Mouse (Mus musculus): Measurements from ENCODE around the gene Rps18. TPM values are rescaled to one million over a fixed set of nuclear protein-coding genes. Genes with fewer than 3 reads are reported as not detected.

Gene Rps18
- total and polyA plus RNA-seq, 3 experiments: 286 to 1,183 TPM; not detected in 1

DNA sequence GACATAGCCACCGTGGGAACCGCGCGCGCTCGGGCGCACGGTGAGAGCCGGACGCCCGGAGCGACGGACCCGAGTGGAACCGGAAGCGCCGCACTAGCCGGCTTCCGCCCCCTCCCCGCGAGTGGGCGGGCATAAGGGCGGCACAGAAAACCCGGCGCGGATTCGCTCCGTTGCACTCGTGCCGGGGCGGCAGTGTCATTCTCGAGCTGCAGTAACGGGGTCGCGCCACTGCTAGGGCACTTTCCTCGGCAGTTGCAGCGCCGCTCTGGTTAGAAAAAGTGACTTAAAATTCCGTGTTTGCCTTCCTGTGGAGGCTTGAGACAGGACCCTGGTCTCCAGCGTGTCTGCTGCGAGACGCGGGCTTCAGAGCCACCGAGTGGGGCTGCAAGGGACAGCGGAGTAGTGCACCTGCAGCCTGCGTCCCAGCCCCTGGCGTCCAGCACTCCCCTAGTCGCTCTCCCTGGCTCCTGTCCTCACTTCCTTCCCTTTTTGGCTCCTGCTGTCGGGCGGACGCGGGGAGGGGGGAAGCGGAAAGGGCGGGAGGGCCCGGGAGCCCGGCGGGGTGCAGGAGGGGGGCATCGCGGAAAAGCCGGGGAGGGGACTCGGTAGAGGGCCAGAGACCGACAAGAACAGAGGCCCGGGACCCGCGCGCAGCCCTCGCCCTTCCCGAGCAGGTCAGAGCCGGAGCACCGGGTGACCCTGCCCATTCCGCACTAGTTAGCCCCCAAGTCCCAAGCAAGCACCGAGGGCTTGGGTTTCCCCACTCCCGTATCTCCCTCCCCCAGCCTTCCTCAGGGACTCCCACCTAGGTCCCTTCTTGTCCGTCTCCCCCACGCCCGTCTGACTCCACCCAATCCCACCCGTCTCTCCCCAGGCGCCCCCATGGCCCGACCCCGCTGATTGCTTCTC lies 26.2 kb downstream of the Rps18 start, which contains the start of gene Rgl2 (continued):
- TF ChIP-seq GATA1 (IDR thresholded peaks at IDR 0.05; ENCODE audit: low read depth, low read length) (no peak), HCFC1 (IDR thresholded peaks at IDR 0.05; ENCODE audit: low read depth, low read length) (peak; percentile 94), ZKSCAN1 (IDR thresholded peaks at IDR 0.05; ENCODE audit: low read depth, low read length) (no peak), BHLHE40 (IDR thresholded peaks at IDR 0.05; ENCODE audit: borderline replicate concordance, low read depth, low read length) (no peak), USF2 (IDR thresholded peaks at IDR 0.05; ENCODE audit: borderline replicate concordance in 1 of 2, insufficient read depth in 1 of 2, low read depth in 1 of 2, low read length in 2 of 2) (no peak), ZC3H11A (IDR thresholded peaks at IDR 0.05; ENCODE audit: low read depth, low read length) (no peak), CHD2 (IDR thresholded peaks at IDR 0.05; ENCODE audit: low read length) (no peak), TAL1 (IDR thresholded peaks at IDR 0.05; ENCODE audit: low read length) (no peak), GABPA (IDR thresholded peaks at IDR 0.05; ENCODE audit: low read depth, low read length) (no peak)

DNA sequence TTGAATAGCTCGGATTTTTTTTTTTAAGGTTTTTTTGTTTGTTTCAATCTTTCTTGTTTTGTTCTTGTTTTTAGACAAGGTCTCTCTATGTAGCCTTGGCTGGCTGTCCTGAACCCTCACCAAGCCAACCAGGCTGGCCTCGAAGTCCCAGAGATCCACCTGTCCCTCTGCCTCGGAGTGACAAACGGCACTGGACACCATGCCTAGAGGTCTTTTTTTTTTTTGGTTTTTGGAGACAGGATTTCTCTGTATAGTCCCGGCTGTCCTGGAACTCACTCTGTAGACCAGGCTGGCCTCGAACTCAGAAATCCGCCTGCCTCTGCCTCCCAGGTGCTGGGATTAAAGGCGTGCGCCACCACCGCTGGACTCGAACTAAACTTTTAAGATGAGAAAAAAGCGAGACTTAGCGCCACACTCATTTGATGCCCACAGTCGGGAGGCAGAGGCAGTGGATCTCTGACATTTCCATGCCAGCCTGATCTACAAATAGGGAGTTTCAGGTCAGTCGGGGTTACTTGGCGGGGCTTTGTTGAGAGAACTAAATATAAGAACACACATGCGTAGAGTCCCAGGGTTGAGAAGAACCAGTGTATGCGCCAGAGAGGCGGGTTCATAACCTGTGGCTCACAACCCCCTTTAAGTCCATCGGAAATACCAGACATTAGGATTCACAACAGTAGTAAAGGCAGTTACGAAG lies 27.4 kb downstream of the Rps18 start:
- H3K36me3 ChIP-seq (ENCODE audit: control insufficient read depth in 1 of 2, insufficient read depth in 2 of 2, low read length in 2 of 2): peaks cover 0 to 8% of the 10 kb centered on the region in 2 experiments; a peak in 2 of 4 replicates
- H3K9ac ChIP-seq (ENCODE audit: control insufficient read depth, low read depth, low read length, poor library complexity, severe bottlenecking): peak overlapping the region; percentile 75

DNA sequence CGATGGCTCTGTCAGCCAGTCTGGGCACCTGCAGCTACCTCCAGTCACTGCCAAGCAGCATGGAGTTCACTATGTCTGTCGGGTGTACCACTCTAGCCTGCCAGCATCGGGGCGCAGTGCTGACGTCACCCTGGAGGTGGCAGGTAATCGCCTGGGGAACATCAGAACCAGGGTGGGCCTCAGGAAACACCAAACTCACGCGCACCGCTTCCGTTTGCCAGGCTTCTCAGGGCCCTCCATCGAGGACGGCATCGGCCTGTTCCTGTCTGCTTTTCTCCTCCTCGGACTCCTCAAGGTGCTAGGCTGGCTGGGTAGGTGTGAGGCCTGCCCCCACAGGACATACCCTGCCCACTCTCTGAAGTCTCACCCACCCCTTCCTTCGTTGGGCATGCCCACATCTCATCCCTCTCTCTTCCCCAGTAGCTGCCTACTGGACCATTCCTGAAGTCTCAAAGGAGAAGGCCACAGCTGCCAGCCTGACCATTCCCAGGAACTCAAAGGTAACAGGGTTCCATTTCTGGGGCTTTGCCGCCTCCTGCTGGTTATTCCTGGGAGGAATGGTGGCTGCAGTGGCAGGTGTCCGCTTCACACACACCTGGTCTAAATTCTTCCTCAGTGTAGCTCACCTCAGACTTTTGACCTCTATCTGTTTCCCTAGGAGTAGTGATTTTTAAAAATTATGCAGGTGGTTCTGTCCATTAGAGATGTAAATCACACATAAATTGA lies 29.4 kb downstream of the Rps18 start:
- Histone ChIP-seq H3K27ac (ENCODE audit: control insufficient read depth, low read depth, low read length) (no peak overlapping the region), H3K79me2 (ENCODE audit: control insufficient read depth, insufficient read depth, low read length, poor library complexity) (peaks cover 24% of the 10 kb centered on the region), H3K9me3 (replicated peaks; ENCODE audit: insufficient read depth, low read length) (no peaks in the 10 kb centered on the region), H3K27me3 (ENCODE audit: control insufficient read depth in 1 of 2, insufficient read depth in 2 of 2, low read length in 2 of 2) (no peaks in the 10 kb centered on the region), H3K36me3 (ENCODE audit: control insufficient read depth in 1 of 2, insufficient read depth in 2 of 2, low read length in 2 of 2) (peaks cover 0 to 8% of the 10 kb centered on the region in 2 experiments; a peak in 2 of 4 replicates), H3K4me3 (ENCODE audit: control insufficient read depth in 1 of 2, insufficient read depth in 1 of 2, low read depth in 2 of 2, low read length in 2 of 2) (no peak overlapping the region), H3K4me1 (ENCODE audit: control insufficient read depth in 1 of 2, insufficient read depth in 2 of 2, low read length in 2 of 2) (peaks cover 2 to 25% of the 10 kb centered on the region in 2 experiments), H3K9ac (ENCODE audit: control insufficient read depth, low read depth, low read length, poor library complexity, severe bottlenecking) (no peak overlapping the region)
- DNase-seq (ENCODE audit: low read depth, low spot score): no peak
- TF ChIP-seq SIN3A (IDR thresholded peaks at IDR 0.05; ENCODE audit: low read length): no peak
- TF ChIP-seq RCOR1 (IDR thresholded peaks at IDR 0.05; ENCODE audit: low read depth, low read length): no peak
- no peak for TF ChIP-seq USF1 (IDR thresholded peaks at IDR 0.05; ENCODE audit: low read depth, low read length)
- no peak for TF ChIP-seq MXI1 (IDR thresholded peaks at IDR 0.05; ENCODE audit: low read depth, low read length)
- TF ChIP-seq E2F4 (IDR thresholded peaks at IDR 0.05; ENCODE audit: borderline replicate concordance, low read depth, low read length): no peak
- no peak for TF ChIP-seq NRF1 (IDR thresholded peaks at IDR 0.05; ENCODE audit: insufficient read depth, low read depth, low read length, poor library complexity, severe bottlenecking)
- TF ChIP-seq TBP (IDR thresholded peaks at IDR 0.05; ENCODE audit: low read depth, low read length): no peak
- no peak for TF ChIP-seq JUND (IDR thresholded peaks at IDR 0.05; ENCODE audit: low read depth, low read length)
- no peak for TF ChIP-seq ZC3H11A (IDR thresholded peaks at IDR 0.05; ENCODE audit: low read depth, low read length)
- TF ChIP-seq USF2 (IDR thresholded peaks at IDR 0.05; ENCODE audit: borderline replicate concordance in 1 of 2, insufficient read depth in 1 of 2, low read depth in 1 of 2, low read length in 2 of 2): no peak
- 0 out of 2 replicates have a peak, but pooled peaks have one; percentile 25 for TF ChIP-seq SMC3 (IDR thresholded peaks at IDR 0.05; ENCODE audit: low read depth, low read length)
- no peak for TF ChIP-seq MAFK (IDR thresholded peaks at IDR 0.05; ENCODE audit: borderline replicate concordance, low read depth, low read length)
- no peak for TF ChIP-seq KAT2A (conservative IDR thresholded peaks at IDR 0.05; ENCODE audit: low read depth, low read length)
- no peak for TF ChIP-seq NELFE (IDR thresholded peaks at IDR 0.05; ENCODE audit: low read depth, low read length)
- TF ChIP-seq ZNF384 (IDR thresholded peaks at IDR 0.05; ENCODE audit: low read depth, low read length): no peak
- no peak for TF ChIP-seq ETS1 (IDR thresholded peaks at IDR 0.05; ENCODE audit: low read depth, low read length)
- TF ChIP-seq POLR2AphosphoS5 (IDR thresholded peaks at IDR 0.05; ENCODE audit: borderline replicate concordance, low read depth, low read length): no peak

More for the DNA sequence above, 27.4 kb downstream of the Rps18 start:
- DNase-seq (ENCODE audit: low read depth, low spot score): no peak
- Histone ChIP-seq H3K9me3 (replicated peaks; ENCODE audit: insufficient read depth, low read length) (no peaks in the 10 kb centered on the region), H3K79me2 (ENCODE audit: control insufficient read depth, insufficient read depth, low read length, poor library complexity) (peaks cover 24% of the 10 kb centered on the region), H3K4me1 (ENCODE audit: control insufficient read depth in 1 of 2, insufficient read depth in 2 of 2, low read length in 2 of 2) (peaks cover 2 to 24% of the 10 kb centered on the region in 2 experiments), H3K4me3 (ENCODE audit: control insufficient read depth in 1 of 2, insufficient read depth in 1 of 2, low read depth in 2 of 2, low read length in 2 of 2) (peak overlapping the region; percentile 74 to 78), H3K27me3 (ENCODE audit: control insufficient read depth in 1 of 2, insufficient read depth in 2 of 2, low read length in 2 of 2) (no peaks in the 10 kb centered on the region), H3K27ac (ENCODE audit: control insufficient read depth, low read depth, low read length) (peak overlapping the region; percentile 56)
- TF ChIP-seq SMC3 (IDR thresholded peaks at IDR 0.05; ENCODE audit: low read depth, low read length) (no peak), ZMIZ1 (IDR thresholded peaks at IDR 0.05; ENCODE audit: low read depth, low read length) (0 out of 2 replicates have a peak, but pooled peaks have one; percentile 7)

Measured in MEL (cell line).